In genomic region chr13:36383236-36383635, GRCm38 (mm10) we compare ENCODE assay signal across 33 mouse cellular contexts.
"Had no signal": no experiment of that assay in that cellular context is flagged by ENCODE, and none has a peak within 500 bp of the region (broad histone marks: within the 10 kb centered on the region; RNA-seq: fewer than 3 reads in every experiment).

No protein-coding gene starts in this region.

- DNase-seq: heart, adult 18-20 months; heart, adult 2 months; heart, postnatal 10 days; heart, postnatal 14 days; heart, postnatal 36 days; heart, postnatal 4 days; kidney, adult 11 months; kidney, adult 18-20 months; kidney, adult 8-10 months; kidney, adult 9 months; kidney, postnatal 10 days; kidney, postnatal 14 days; kidney, postnatal 25 days; kidney, postnatal 4 days; layer of hippocampus, adult 9-11 months; layer of hippocampus, postnatal 36 days had no signal

- H3K4me3 ChIP-seq: heart, adult 2 months; heart, embryonic 10.5 days; heart, embryonic 12.5 days; heart, embryonic 13.5 days; heart, embryonic 15.5 days; hindbrain, embryonic 10.5 days; hindbrain, embryonic 12.5 days; hindbrain, embryonic 13.5 days; hindbrain, embryonic 15.5 days; intestine, embryonic 15.5 days; kidney, embryonic 15.5 days; layer of hippocampus, adult 2 months had no signal

- ATAC-seq: hindbrain, embryonic 16.5 days; hindbrain, postnatal 0 days; inflammation-experienced regulatory T-cells, adult 6 months; intestine, embryonic 15.5 days had no signal

- H3K27ac ChIP-seq: heart, adult 2 months; heart, embryonic 10.5 days; heart, embryonic 13.5 days; heart, embryonic 15.5 days; hindbrain, embryonic 10.5 days; hindbrain, embryonic 12.5 days; hindbrain, embryonic 13.5 days; hindbrain, embryonic 14.5 days; hindbrain, embryonic 15.5 days; hindbrain, postnatal 0 days; intestine, embryonic 15.5 days; kidney, embryonic 15.5 days; kidney, postnatal 0 days; layer of hippocampus, adult 2 months had no signal

- H3K9me3 ChIP-seq: heart, embryonic 10.5 days; heart, embryonic 12.5 days; heart, embryonic 13.5 days; heart, embryonic 15.5 days; hindbrain, embryonic 10.5 days; hindbrain, embryonic 12.5 days; hindbrain, embryonic 13.5 days; hindbrain, embryonic 15.5 days; intestine, embryonic 15.5 days; kidney, embryonic 15.5 days had no signal

- H3K27me3 ChIP-seq: heart, embryonic 12.5 days; heart, embryonic 13.5 days; heart, embryonic 15.5 days; hindbrain, embryonic 12.5 days; hindbrain, embryonic 13.5 days; hindbrain, embryonic 15.5 days; intestine, embryonic 15.5 days; kidney, embryonic 15.5 days had no signal

- H3K9ac ChIP-seq: heart, embryonic 12.5 days; heart, embryonic 13.5 days; heart, embryonic 15.5 days; hindbrain, embryonic 12.5 days; hindbrain, embryonic 13.5 days; hindbrain, embryonic 14.5 days; hindbrain, embryonic 15.5 days; intestine, embryonic 15.5 days; kidney, embryonic 15.5 days had no signal

- H3K36me3 ChIP-seq: heart, embryonic 10.5 days; heart, embryonic 12.5 days; heart, embryonic 13.5 days; heart, embryonic 15.5 days; hindbrain, embryonic 10.5 days; hindbrain, embryonic 12.5 days; hindbrain, embryonic 13.5 days; hindbrain, embryonic 15.5 days; intestine, embryonic 15.5 days; kidney, embryonic 15.5 days had no signal

- H3K4me2 ChIP-seq: heart, embryonic 11.5 days; heart, embryonic 12.5 days; heart, embryonic 13.5 days; heart, embryonic 15.5 days; hindbrain, embryonic 12.5 days; hindbrain, embryonic 13.5 days; hindbrain, embryonic 14.5 days; hindbrain, embryonic 15.5 days; intestine, embryonic 15.5 days; kidney, embryonic 15.5 days had no signal

- H3K4me1 ChIP-seq: heart, embryonic 10.5 days; heart, embryonic 12.5 days; heart, embryonic 15.5 days; hindbrain, embryonic 10.5 days; intestine, embryonic 15.5 days; kidney, embryonic 15.5 days had no signal
